Mouse (Mus musculus): ENCODE results near the gene Emilin2. TPM values are rescaled to one million over a fixed set of nuclear protein-coding genes. Genes with fewer than 3 reads are reported as not detected.

The Emilin2 gene
- total RNA-seq (2023) = 1 to 10 TPM; 4.7 to 5.0 TPM

GRCm38 (mm10) chr17:71311340-71312171 is at the start of gene Emilin2:
Gene Emilin2, minus strand, starts transcription at chr17:71311978.

Other genes starting within 250 kb of the Emilin2 start
- gene Lpin2, start 129.4 kb downstream of the Emilin2 start, total RNA-seq (2023) = 100 to 1,000 TPM; 105 to 108 TPM
- gene Gm4707, start 147.9 kb upstream of the Emilin2 start, total RNA-seq (2023) = 10 to 100 TPM; 28.4 to 34.2 TPM
- gene Smchd1, start 163.4 kb upstream of the Emilin2 start, total RNA-seq (2023) = 100 to 1,000 TPM; 235 to 239 TPM
- 10 to 100 TPM; 12.8 to 14.5 TPM for gene Ndc80, start 214.9 kb upstream of the Emilin2 start, total RNA-seq (2023)
- gene Spdya, start 240.1 kb upstream of the Emilin2 start, total RNA-seq (2023) = not detected